Mouse (Mus musculus) ES-E14 (cell line): ENCODE data around the gene Arhgef10l. TPM values are rescaled to one million over a fixed set of nuclear protein-coding genes. Genes with fewer than 3 reads are reported as not detected.

Source experiments
- DNase-seq: peaks from one replicate; pipeline ENCODE4 v3.0.0-alpha.2; 2013; ENCODE audit warnings: low read depth, low spot score
- H3K27ac ChIP-seq: 2 replicates; pipeline ENCODE4 v1.5.1; 2012; ENCODE audit warnings: low read depth, mild to moderate bottlenecking, low read length, moderate library complexity, mixed read lengths; ENCODE audit not compliant: poor library complexity, insufficient read depth, severe bottlenecking
- H3K36me3 ChIP-seq: 2 replicates; pipeline ENCODE4 v1.6.1; 2012; ENCODE audit warnings: mild to moderate bottlenecking, low read length, moderate library complexity, mixed read lengths; ENCODE audit not compliant: control insufficient read depth, poor library complexity, insufficient read depth, severe bottlenecking
- H3K4me1 ChIP-seq, 2 experiments: fragments of 150-350 bp in 1 of 2; sonication (generic) in 1 of 2; 2 replicates each; pipeline ENCODE4 v1.6.1; 2012; ENCODE audit warnings: low read length in 2 of 2, mild to moderate bottlenecking in 1 of 2, mixed read lengths in 1 of 2; ENCODE audit not compliant: control insufficient read depth in 2 of 2, insufficient read depth in 2 of 2, poor library complexity in 1 of 2
- H3K4me3 ChIP-seq, 2 experiments: fragments of 150-350 bp in 1 of 2; sonication (generic) in 1 of 2; 2 replicates each; pipeline ENCODE4 v1.5.1; 2012; ENCODE audit warnings: low read length in 2 of 2, low read depth in 1 of 2, mild to moderate bottlenecking in 1 of 2, mixed read lengths in 1 of 2; ENCODE audit not compliant: insufficient read depth in 1 of 2, poor library complexity in 1 of 2, severe bottlenecking in 1 of 2
- H3K9ac ChIP-seq: 2 replicates; pipeline ENCODE4 v1.6.1; 2012; ENCODE audit warnings: low read depth, mild to moderate bottlenecking, low read length, mixed read lengths; ENCODE audit not compliant: poor library complexity, insufficient read depth, severe bottlenecking
- H3K9me3 ChIP-seq: fragments of 150-350 bp; sonication (generic); 2 replicates; pipeline ENCODE4 v1.6.1; 2012; ENCODE audit warnings: low read depth, mild to moderate bottlenecking, low read length; ENCODE audit not compliant: control insufficient read depth, insufficient read depth
- CHD2 ChIP-seq: IDR thresholded peaks from 2 replicates; pipeline ENCODE4 v1.6.1; 2014; ENCODE audit warnings: mild to moderate bottlenecking, low read depth, low read length, inconsistent platforms
- HCFC1 ChIP-seq: IDR thresholded peaks from 2 replicates; pipeline ENCODE4 v1.6.1; 2012; ENCODE audit warnings: low read length, inconsistent platforms, borderline replicate concordance; ENCODE audit not compliant: insufficient read depth
- MAFK ChIP-seq: IDR thresholded peaks from 2 replicates; pipeline ENCODE4 v1.6.1; 2014; ENCODE audit warnings: mild to moderate bottlenecking, low read depth, low read length, inconsistent platforms; ENCODE audit not compliant: insufficient read depth
- ZC3H11A ChIP-seq: IDR thresholded peaks from 2 replicates; pipeline ENCODE4 v1.6.1; 2012; ENCODE audit warnings: low read depth, mild to moderate bottlenecking, inconsistent platforms, low read length, borderline replicate concordance
- ZNF384 ChIP-seq: IDR thresholded peaks from 2 replicates; pipeline ENCODE4 v1.6.1; 2012; ENCODE audit warnings: low read depth, low read length, inconsistent platforms
- in situ Hi-C, 2 experiments: fragments of 600-800 bp; cut with MboI; formaldehyde crosslinking; loops; one replicate each; pipeline ENCODE4 v1.15.1; 2025; ENCODE audit warnings: low sequenced_read_pairs in 2 of 2, inconsistent platforms in 1 of 2; ENCODE audit not compliant: unreplicated experiment in 2 of 2
- total RNA-seq: library from RNA; depleted of rRNA; stranded (reverse); fragments of 300-350 nt; gene quantifications from 2 replicates; pipeline ENCODE4 v1.2.3, GENCODE M21; 2012

The Arhgef10l gene
- total RNA-seq, 1 experiment, result 14.8 TPM

DNA sequence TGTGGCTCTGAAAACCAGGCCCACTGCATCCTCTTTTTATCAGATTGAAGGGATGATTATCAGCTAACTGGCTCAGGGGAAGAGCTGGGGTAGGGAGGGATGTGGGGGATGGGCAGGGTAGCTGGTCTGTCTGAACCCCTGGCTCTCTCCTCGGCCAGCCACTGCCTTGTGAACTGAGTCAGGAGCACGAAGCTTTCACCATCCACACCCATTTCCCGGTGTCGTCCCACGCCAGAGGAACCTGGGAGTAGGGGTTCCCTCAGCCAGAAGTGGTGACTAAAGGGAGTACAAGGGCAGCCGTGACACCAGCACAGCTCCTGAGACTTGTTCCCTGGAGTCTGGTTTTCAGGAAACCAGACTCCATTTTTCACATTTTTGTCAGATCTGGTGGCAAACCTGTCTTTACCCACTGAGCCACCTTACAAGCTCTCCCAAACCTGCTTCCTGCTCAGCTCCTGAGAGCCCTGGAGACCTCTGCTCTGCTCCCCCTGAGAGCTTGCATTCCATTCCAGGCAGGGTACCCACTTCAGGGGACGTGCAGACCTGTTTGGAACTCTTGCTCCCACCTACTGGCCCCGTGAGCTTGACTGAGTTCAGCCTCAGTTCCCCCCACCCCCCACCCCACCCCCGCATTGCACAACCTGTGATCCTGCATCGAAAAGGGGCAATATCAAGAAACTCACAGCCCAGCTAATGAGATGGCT is 2.8 kb downstream of the Arhgef10l start:
- H3K4me1 ChIP-seq, result peaks cover 3 to 30% of the 10 kb centered on the region in 2 experiments; a peak in 2 of 4 replicates
- TF ChIP-seq MAFK, result no peak
- no peak for TF ChIP-seq ZC3H11A
- no peak for TF ChIP-seq ZNF384
- no peak for TF ChIP-seq CHD2
- TF ChIP-seq HCFC1, result no peak
- no peak overlapping the region for H3K4me3 ChIP-seq
- H3K36me3 ChIP-seq, result no peaks in the 10 kb centered on the region
- H3K9ac ChIP-seq, result peak overlapping the region; percentile 21; the same call in 1 of the 2 replicates
- in situ Hi-C loops, result no loop called here
- no peak for DNase-seq
- H3K27ac ChIP-seq, result peak overlapping the region; percentile 48; the same call in 1 of the 2 replicates
- no peaks in the 10 kb centered on the region for H3K9me3 ChIP-seq

DNA sequence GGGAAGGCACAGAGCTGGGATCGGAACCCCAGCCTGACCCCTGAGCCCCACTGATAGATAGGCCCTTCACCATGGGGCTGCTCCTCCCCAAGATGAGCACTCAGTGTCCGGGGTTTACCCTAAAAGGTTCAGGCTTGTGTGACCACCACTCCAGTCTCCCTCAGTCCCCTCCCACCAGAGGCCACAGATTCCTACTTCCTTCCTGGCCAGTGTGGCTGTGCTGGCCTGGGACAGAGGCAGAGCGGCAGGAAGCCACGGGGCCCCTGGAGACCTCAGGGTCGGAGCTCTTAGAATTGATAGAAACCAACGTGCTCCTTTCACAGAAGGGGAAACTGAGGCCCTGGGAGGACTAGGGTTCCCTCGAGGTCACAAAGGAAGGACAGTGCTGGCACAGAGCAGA is 3.4 kb downstream of the Arhgef10l start:
- H3K4me3 ChIP-seq, result no peak overlapping the region
- no peaks in the 10 kb centered on the region for H3K36me3 ChIP-seq
- no peak for TF ChIP-seq MAFK
- TF ChIP-seq HCFC1, result no peak
- TF ChIP-seq CHD2, result no peak
- TF ChIP-seq ZC3H11A, result no peak
- no peak for TF ChIP-seq ZNF384
- DNase-seq, result no peak
- H3K9me3 ChIP-seq, result no peaks in the 10 kb centered on the region
- in situ Hi-C loops, result no loop called here
- H3K9ac ChIP-seq, result 0 out of 2 replicates have a peak overlapping the region, but pooled peaks have one; percentile 21
- H3K4me1 ChIP-seq, result peaks cover 3 to 34% of the 10 kb centered on the region in 2 experiments; a peak in 2 of 4 replicates
- no peak overlapping the region for H3K27ac ChIP-seq

DNA sequence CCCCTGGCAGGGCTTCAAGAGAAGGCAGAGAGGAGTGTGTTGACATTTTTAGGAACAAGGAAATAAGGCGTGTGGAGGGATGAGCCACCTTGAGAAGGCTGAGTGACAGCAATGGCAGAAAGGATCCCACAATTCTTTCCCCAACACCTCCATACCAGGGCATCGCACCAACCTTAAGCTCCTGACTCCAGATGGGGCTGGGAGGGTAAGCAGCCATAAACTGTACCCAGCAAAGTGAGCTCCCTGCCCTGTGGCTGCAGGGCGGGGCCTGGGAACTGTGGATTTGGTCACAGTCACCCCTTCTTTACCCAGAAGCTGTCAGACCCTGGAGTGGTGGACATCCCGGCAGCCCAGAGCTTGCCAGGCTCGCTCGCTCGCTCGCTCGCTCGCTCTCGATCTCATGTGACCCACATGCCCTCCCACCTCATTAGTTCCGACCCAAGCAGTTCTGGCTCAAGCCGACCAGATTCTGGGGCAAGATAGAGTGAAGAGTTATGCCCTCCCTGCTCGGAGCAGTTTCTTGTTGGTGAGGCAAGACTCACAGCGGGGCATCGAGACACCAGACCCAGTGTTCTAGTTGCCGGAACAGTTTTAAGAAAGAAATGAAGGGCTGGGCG is 4.3 kb downstream of the Arhgef10l start:
- Histone ChIP-seq H3K4me3 (no peak overlapping the region), H3K27ac (no peak overlapping the region), H3K9me3 (no peaks in the 10 kb centered on the region), H3K9ac (no peak overlapping the region), H3K4me1 (peaks cover 3 to 37% of the 10 kb centered on the region in 2 experiments; a peak in 2 of 4 replicates), H3K36me3 (no peaks in the 10 kb centered on the region)
- TF ChIP-seq ZC3H11A (no peak), MAFK (no peak), HCFC1 (no peak), ZNF384 (no peak), CHD2 (no peak)
- no peak for DNase-seq
- in situ Hi-C loops, result no loop called here

- no peaks in the 10 kb centered on the region for H3K36me3 ChIP-seq
- TF ChIP-seq ZC3H11A (no peak), HCFC1 (no peak), MAFK (no peak), CHD2 (no peak), ZNF384 (no peak)
- peaks cover 0 to 22% of the 10 kb centered on the region in 2 experiments; a peak in 2 of 4 replicates for H3K4me1 ChIP-seq
- H3K9me3 ChIP-seq, result no peaks in the 10 kb centered on the region
- no peak overlapping the region for H3K27ac ChIP-seq
- in situ Hi-C loops, result no loop called here
- H3K4me3 ChIP-seq, result peak overlapping the region; percentile 12 to 40; a peak in 3 of 4 replicates
- no peak for DNase-seq
- H3K9ac ChIP-seq, result no peak overlapping the region
Measured at GRCm38 (mm10) chr4:140657681-140658575, 7.9 kb downstream of the Arhgef10l start.
